ENCODE assay signal across 7 mouse cellular contexts in genomic region chr6:92784782-92785181, GRCm38 (mm10). TPM values are rescaled to one million over a fixed set of nuclear protein-coding genes. Genes with fewer than 3 reads are reported as not detected.
A peak's percentile ranks its signal among the peaks of the same experiment; 100 is the strongest.
DNase-seq lines count a peak whose midpoint lies in the region; ATAC-seq and TF ChIP-seq lines count a peak whose summit lies in the region.

No protein-coding gene starts in this region.

- H3K27me3 ChIP-seq in embryonic facial prominence, embryonic 14.5 days (replicated peaks; ENCODE audit: control insufficient read depth, insufficient read depth, low read length) = peaks cover 9% of the 10 kb centered on the region; the same call in 1 of the 2 replicates
- H3K27me3 ChIP-seq in hindbrain, embryonic 15.5 days = peaks cover 11% of the 10 kb centered on the region; the same call in 1 of the 2 replicates
- peaks cover 3% of the 10 kb centered on the region; the same call in 1 of the 2 replicates for H3K27me3 ChIP-seq in liver, embryonic 14.5 days (ENCODE audit: control insufficient read depth, insufficient read depth, low read length)

- peak; percentile 74 for TF ChIP-seq CTCF in liver, embryonic 14.5 days (IDR thresholded peaks at IDR 0.05; ENCODE audit: low read depth)

- TF ChIP-seq EP300 in liver, embryonic 14.5 days (IDR thresholded peaks at IDR 0.05; ENCODE audit: low read depth) = no peak

- H3K27ac ChIP-seq in embryonic facial prominence, embryonic 14.5 days (replicated peaks; ENCODE audit: low read depth, low read length) = no peak overlapping the region
- H3K27ac ChIP-seq in hindbrain, embryonic 15.5 days (replicated peaks) = no peak overlapping the region
- no peak overlapping the region for H3K27ac ChIP-seq in liver, embryonic 14.5 days

- H3K9me3 ChIP-seq in embryonic facial prominence, embryonic 14.5 days (ENCODE audit: control insufficient read depth, low read length) = no peaks in the 10 kb centered on the region
- H3K9me3 ChIP-seq in hindbrain, embryonic 15.5 days = no peaks in the 10 kb centered on the region
- no peaks in the 10 kb centered on the region for H3K9me3 ChIP-seq in liver, embryonic 14.5 days (ENCODE audit: control insufficient read depth, low read length)

- H3K4me2 ChIP-seq in embryonic facial prominence, embryonic 14.5 days (ENCODE audit: low read depth, low read length) = no peak overlapping the region
- 0 out of 2 replicates have a peak overlapping the region, but pooled peaks have one; percentile 6 for H3K4me2 ChIP-seq in hindbrain, embryonic 15.5 days
- H3K4me2 ChIP-seq in liver, embryonic 14.5 days (ENCODE audit: low read depth) = no peak overlapping the region

- H3K9ac ChIP-seq in embryonic facial prominence, embryonic 14.5 days (ENCODE audit: low read depth, low read length) = no peak overlapping the region
- no peak overlapping the region for H3K9ac ChIP-seq in hindbrain, embryonic 15.5 days
- H3K9ac ChIP-seq in liver, embryonic 14.5 days (replicated peaks) = no peak overlapping the region

- ATAC-seq in embryonic facial prominence, embryonic 14.5 days (ENCODE audit: low read depth) = no peak
- ATAC-seq in hindbrain, embryonic 15.5 days (ENCODE audit: low FRiP score, low read depth) = 0 out of 2 replicates have a peak, but pooled peaks have one; percentile 14
- no peak for ATAC-seq in liver, embryonic 14.5 days (ENCODE audit: insufficient read depth)

- WGBS in embryonic facial prominence, embryonic 14.5 days = 13% methylated on average over 7 of the region's 7 CpGs
- 4% methylated on average over 7 of the region's 7 CpGs for WGBS in hindbrain, embryonic 15.5 days
- 12% methylated on average over 7 of the region's 7 CpGs for WGBS in liver, embryonic 14.5 days (ENCODE audit: insufficient replicate concordance)

- no peak overlapping the region for H3K4me3 ChIP-seq in embryonic facial prominence, embryonic 14.5 days (ENCODE audit: low read depth, low read length)
- no peak overlapping the region for H3K4me3 ChIP-seq in hindbrain, embryonic 15.5 days
- H3K4me3 ChIP-seq in liver, embryonic 14.5 days (ENCODE audit: insufficient read depth in 1 of 2, low read depth in 2 of 2, low read length in 2 of 2) = no peak overlapping the region

- peak; percentile 37 for DNase-seq in ovary, postnatal 10 days (ENCODE audit: low spot score)
- DNase-seq in ovary, adult 18-20 months (ENCODE audit: low spot score) = no peak
- peak; percentile 50 for DNase-seq in brain, adult 2 months (ENCODE audit: low read depth, low spot score)
- DNase-seq in embryonic facial prominence, embryonic 14.5 days (ENCODE audit: low spot score) = peak; percentile 33
- no peak for DNase-seq in liver, embryonic 14.5 days (ENCODE audit: low read depth in 3 of 3, low spot score in 3 of 3)
- DNase-seq in retina, postnatal 1 day = peak; percentile 72

- no peaks in the 10 kb centered on the region for H3K4me1 ChIP-seq in embryonic facial prominence, embryonic 14.5 days (ENCODE audit: control insufficient read depth, insufficient read depth, low read length)
- peaks cover 15% of the 10 kb centered on the region; the same call in 1 of the 2 replicates for H3K4me1 ChIP-seq in hindbrain, embryonic 15.5 days (replicated peaks)
- H3K4me1 ChIP-seq in liver, embryonic 14.5 days (replicated peaks; ENCODE audit: control insufficient read depth in 2 of 2, insufficient read depth in 2 of 2, low read length in 1 of 2) = no peaks in the 10 kb centered on the region

- no peaks in the 10 kb centered on the region for H3K36me3 ChIP-seq in embryonic facial prominence, embryonic 14.5 days (ENCODE audit: control insufficient read depth, insufficient read depth, low read length)
- H3K36me3 ChIP-seq in hindbrain, embryonic 15.5 days = no peaks in the 10 kb centered on the region
- no peaks in the 10 kb centered on the region for H3K36me3 ChIP-seq in liver, embryonic 14.5 days (replicated peaks; ENCODE audit: control insufficient read depth, insufficient read depth, low read depth)

RNA-seq across cellular contexts. Expression of gene A730049H05Rik, which starts 31.5 kb away (rescaled TPM):
- polyA plus RNA-seq in embryonic facial prominence, embryonic 14.5 days (2014; fragmentation: Nextera tagmentation; extraction: Ambion mirVana) = 0.58 and 0.61 TPM in 2 replicates
- polyA plus RNA-seq in hindbrain, embryonic 15.5 days (2015; fragmentation: Nextera tagmentation; extraction: Ambion mirVana) = 0.69 and 0.74 TPM in 2 replicates
- polyA plus RNA-seq in liver, embryonic 14.5 days (2012; rRNA removed) = 0.02 TPM in 2 replicates
- 0.22 TPM in 1 of 2 replicates, not detected in the other for polyA plus RNA-seq in liver, embryonic 14.5 days (2014; fragmentation: Nextera tagmentation; extraction: Ambion mirVana)

Comparison
In these comparisons a context has a peak if more than half of its experiments do, and no peak if none do; other contexts are left out.
1. DNase-seq: peak in ovary, postnatal 10 days (single experiment), brain, adult 2 months (single experiment), embryonic facial prominence, embryonic 14.5 days (single experiment) and retina, postnatal 1 day (single experiment); none in ovary, adult 18-20 months (single experiment) and liver, embryonic 14.5 days (0 of 3).